Mouse (Mus musculus) urinary bladder, postnatal 25 days (tissue): Measurements from ENCODE around the gene Olfr1385.
"Not testable (repeated sequence)": the region's sequence is repeated elsewhere in the genome, so short reads cannot be mapped to it uniquely, and the experiment has no call there.

ENCODE experiments used
- DNase-seq: peaks from one replicate; pipeline ENCODE4 v3.0.0; 2022; ENCODE audit warnings: low spot score

Gene Olfr1385

GRCm38 (mm10) chr11:49488770-49489169, at the start of gene Olfr1385:
Olfr1385 (plus strand) TSS chr11:49489070.
- DNase-seq: not testable (repeated sequence)

GRCm38 (mm10) chr11:49455043-49455442, 33.8 kb upstream of the Olfr1385 start, which contains the start of gene Olfr1387:
Olfr1387 (plus strand) TSS chr11:49455343.
- no peak for DNase-seq

- not testable (repeated sequence) for DNase-seq
These were observed 24.1 kb upstream of the Olfr1385 start, which contains the start of gene Olfr1386 for GRCm38 (mm10) chr11:49464746-49465145. Olfr1386 (plus strand) TSS chr11:49465046.

GRCm38 (mm10) chr11:49485973-49486372, 2.9 kb upstream of the Olfr1385 start:
- no peak for DNase-seq

- DNase-seq: no peak
These were observed 29.2 kb downstream of the Olfr1385 start for GRCm38 (mm10) chr11:49518086-49518485.

- no peak for DNase-seq
These were observed 30.5 kb downstream of the Olfr1385 start, which contains the start of gene Olfr1383 for GRCm38 (mm10) chr11:49519348-49519747. Olfr1383 (plus strand) TSS chr11:49519648.

GRCm38 (mm10) chr11:49527947-49528346, 39.1 kb downstream of the Olfr1385 start, which contains the start of gene Olfr1382:
Olfr1382 (plus strand) TSS chr11:49528247.
- no peak for DNase-seq

GRCm38 (mm10) chr11:49532761-49533160, 43.9 kb downstream of the Olfr1385 start:
- no peak for DNase-seq

GRCm38 (mm10) chr11:49536631-49537030, 47.8 kb downstream of the Olfr1385 start:
- not testable (repeated sequence) for DNase-seq

- not testable (repeated sequence) for DNase-seq
These were observed 54.3 kb downstream of the Olfr1385 start, which contains the start of gene Olfr1381 for GRCm38 (mm10) chr11:49543149-49543548. Olfr1381 (plus strand) TSS chr11:49543449.
